Mouse (Mus musculus) midbrain, postnatal 0 days (tissue): ENCODE results near the gene Ccdc97. TPM values are rescaled to one million over a fixed set of nuclear protein-coding genes. Genes with fewer than 3 reads are reported as not detected.

Experiments
- ATAC-seq: fragments of 200-750 bp; cut with Nextera tagmentation; 2 replicates; pipeline ENCODE4 v1.8.0; 2017; ENCODE audit warnings: moderate number of reproducible peaks, mild to moderate bottlenecking, moderate TSS enrichment, moderate library complexity; ENCODE audit not compliant: low FRiP score
- DNase-seq: peaks from one replicate; pipeline ENCODE4 v3.0.0-alpha.2; 2015; ENCODE audit warnings: low spot score
- H3K27ac ChIP-seq: fragments of 300-500 bp; sonication (generic); 2 replicates; pipeline ENCODE4 v1.5.1; 2014; ENCODE audit warnings: low read depth, mild to moderate bottlenecking, low read length, mixed read lengths
- H3K27me3 ChIP-seq: fragments of 300-500 bp; sonication (generic); 2 replicates; pipeline ENCODE4 v1.6.1; 2014; ENCODE audit warnings: low read length, control low read depth, mixed read lengths; ENCODE audit not compliant: insufficient read depth
- H3K36me3 ChIP-seq: fragments of 300-500 bp; sonication (generic); 2 replicates; pipeline ENCODE4 v1.6.1; 2014; ENCODE audit warnings: low read length, control low read depth, mixed read lengths; ENCODE audit not compliant: insufficient read depth
- H3K4me1 ChIP-seq: fragments of 300-500 bp; sonication (generic); 2 replicates; pipeline ENCODE4 v1.6.1; 2014; ENCODE audit warnings: mild to moderate bottlenecking, control low read depth, antibody characterized with exemption, low read length, mixed read lengths; ENCODE audit not compliant: insufficient read depth
- H3K4me2 ChIP-seq: fragments of 300-500 bp; sonication (generic); 2 replicates; pipeline ENCODE4 v1.6.1; 2014; ENCODE audit warnings: low read depth, mild to moderate bottlenecking, low read length, mixed read lengths; ENCODE audit not compliant: poor library complexity, severe bottlenecking
- H3K4me3 ChIP-seq: fragments of 300-500 bp; sonication (generic); 2 replicates; pipeline ENCODE4 v1.5.1; 2014; ENCODE audit warnings: low read depth, mild to moderate bottlenecking, low read length, moderate library complexity
- H3K9ac ChIP-seq: fragments of 300-500 bp; sonication (generic); replicated peaks from 2 replicates; pipeline ENCODE4 v1.6.1; 2014; ENCODE audit warnings: mild to moderate bottlenecking, low read length, moderate library complexity, mixed read lengths; ENCODE audit not compliant: poor library complexity, severe bottlenecking
- H3K9me3 ChIP-seq: fragments of 300-500 bp; sonication (generic); 2 replicates; pipeline ENCODE4 v1.6.1; 2016; ENCODE audit warnings: low read length, control low read depth
- CTCF ChIP-seq: IDR thresholded peaks from 2 replicates; pipeline ENCODE4 v1.5.1; 2016; ENCODE audit warnings: antibody characterized with exemption, mild to moderate bottlenecking
- WGBS: fragments of 180-500 bp; shearing (Covaris S2); extraction: QIAGEN DNeasy Blood & Tissue Kit; methylation state at CpG from one replicate; pipeline ENCODE4 v1.1.7; 2014; 5-methylcytosine and 5-hydroxymethylcytosine counted together
- polyA plus RNA-seq: library from polyadenylated mRNA; unstranded; fragments of >200 nt; fragmentation: Nextera tagmentation; extraction: Ambion mirVana; gene quantifications from 2 replicates; pipeline ENCODE4 v1.2.1, GENCODE M21; 2015
- total RNA-seq: library from RNA; depleted of rRNA; stranded (reverse); fragments of >200 nt; gene quantifications from 2 replicates; pipeline ENCODE4 v1.2.3, GENCODE M21; 2014

Ccdc97 gene
- total and polyA plus RNA-seq, 2 experiments from 2014 or later = 29.1 to 38.3 TPM

DNA sequence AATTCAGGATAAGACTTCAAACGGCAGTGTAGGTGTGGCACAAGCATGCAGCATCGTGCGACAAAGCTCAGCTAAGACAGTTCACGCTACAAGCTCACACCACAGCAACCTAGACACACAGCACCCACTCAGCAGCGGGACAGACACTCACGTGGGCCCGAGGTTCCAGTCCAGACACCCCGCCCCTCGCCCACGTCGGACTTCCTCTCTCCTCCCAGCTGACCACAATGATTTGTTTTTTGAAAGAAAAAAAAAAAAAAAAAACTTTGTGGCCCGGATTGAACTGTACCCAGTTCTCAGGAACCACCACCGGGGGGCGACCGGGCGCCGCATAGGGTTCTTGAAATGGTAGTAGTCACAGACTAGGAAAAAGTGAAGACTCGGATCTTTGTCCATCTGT is 37.1 kb upstream of the Ccdc97 start:
- ATAC-seq (peak; percentile 17; the same call in 1 of the 2 replicates), DNase-seq (peak; percentile 92)
- H3K4me1 ChIP-seq = peaks cover 8% of the 10 kb centered on the region
- TF ChIP-seq CTCF = peak; percentile 85
- no peaks in the 10 kb centered on the region for H3K27me3 ChIP-seq
- WGBS = 1% methylated on average over 18 of the region's 18 CpGs
- peak overlapping the region; percentile 37; the same call in 1 of the 2 replicates for H3K9ac ChIP-seq
- no peaks in the 10 kb centered on the region; the same call in 1 of the 2 replicates for H3K36me3 ChIP-seq
- H3K9me3 ChIP-seq = no peaks in the 10 kb centered on the region
- H3K4me2 ChIP-seq = peak overlapping the region; percentile 70
- H3K4me3 ChIP-seq = peak overlapping the region; percentile 98
- peak overlapping the region; percentile 96 for H3K27ac ChIP-seq

DNA sequence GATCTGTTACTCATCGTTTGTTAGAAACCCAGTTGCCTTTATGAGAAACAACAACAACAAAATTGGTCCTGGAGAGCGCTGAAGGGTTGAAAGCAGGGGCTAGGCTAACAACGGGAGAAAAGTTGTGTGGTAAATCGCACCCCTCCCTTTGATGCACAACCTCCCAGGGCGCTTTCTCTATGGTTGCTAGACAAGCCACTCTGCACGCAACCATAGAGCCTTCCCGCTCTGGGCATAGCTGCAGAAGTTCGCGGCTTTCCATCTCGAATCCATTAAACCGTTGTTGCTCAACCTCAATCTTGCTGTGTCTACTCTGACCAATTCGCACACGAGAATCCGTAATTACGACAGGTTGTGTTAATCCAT is 36.6 kb upstream of the Ccdc97 start:
- under 1% methylated on average over 15 of the region's 15 CpGs for WGBS
- Histone ChIP-seq H3K27ac (peak overlapping the region; percentile 96), H3K9ac (peak overlapping the region; percentile 37; the same call in 1 of the 2 replicates), H3K4me3 (peak overlapping the region; percentile 98), H3K4me1 (peaks cover 8% of the 10 kb centered on the region), H3K27me3 (no peaks in the 10 kb centered on the region), H3K9me3 (no peaks in the 10 kb centered on the region), H3K36me3 (peaks cover 5% of the 10 kb centered on the region), H3K4me2 (peak overlapping the region; percentile 70)
- DNase-seq (peak; percentile 92), ATAC-seq (peak; percentile 73)
- TF ChIP-seq CTCF = no peak

DNA sequence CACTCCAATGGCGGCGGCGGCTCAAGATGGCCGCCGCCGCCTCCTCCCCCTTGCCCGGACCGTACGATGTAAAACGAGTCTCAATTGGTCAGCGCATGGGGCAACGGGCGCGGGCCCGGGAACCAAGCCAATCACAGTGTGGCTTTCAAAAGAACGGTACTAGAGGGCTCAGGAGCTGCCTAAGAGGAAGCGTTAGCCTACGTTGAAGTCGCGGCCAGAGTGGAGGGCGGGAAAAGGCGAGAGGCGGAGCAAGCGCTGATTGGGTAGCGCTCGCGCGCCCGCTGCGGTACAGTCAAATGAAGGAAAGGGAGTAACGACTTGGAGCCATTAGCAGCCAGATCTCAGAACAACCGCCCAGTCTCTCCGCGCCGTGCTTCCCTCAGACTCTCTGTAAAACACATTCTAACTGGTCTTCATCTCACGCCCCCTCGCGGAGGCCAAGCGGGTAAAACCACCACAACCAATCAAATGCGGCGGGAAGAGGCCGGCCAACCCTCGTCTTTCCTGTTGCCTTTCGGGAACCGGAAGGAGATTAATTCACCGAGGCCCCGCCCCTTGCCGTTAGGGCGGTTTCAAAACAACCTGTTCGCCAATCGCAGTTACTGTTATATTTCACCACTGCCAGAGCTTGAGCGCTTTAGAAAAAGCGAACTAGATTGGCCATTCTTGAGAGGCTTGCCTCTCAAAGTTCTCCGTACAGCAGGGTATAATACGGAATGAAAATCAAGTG is 36.0 kb upstream of the Ccdc97 start, which contains the start of gene Hnrnpul1:
Hnrnpul1 (minus strand) TSS at position 20 of the 730 bp plus-strand sequence.
- H3K4me1 ChIP-seq = peaks cover 8% of the 10 kb centered on the region
- H3K9ac ChIP-seq = peak within 1 kb of the TSS; percentile 95
- under 1% methylated on average over 55 of the region's 55 CpGs for whole genome bisulfite sequencing
- H3K27me3 ChIP-seq = no peaks in the 10 kb centered on the region
- H3K4me3 ChIP-seq = peak within 1 kb of the TSS; percentile 98
- no peaks in the 10 kb centered on the region for H3K9me3 ChIP-seq
- ATAC-seq = peak; percentile 94
- DNase-seq = peak; percentile 99
- peak within 1 kb of the TSS; percentile 70 for H3K4me2 ChIP-seq
- peak within 1 kb of the TSS; percentile 96 for H3K27ac ChIP-seq
- peaks cover 8% of the 10 kb centered on the region for H3K36me3 ChIP-seq
- TF ChIP-seq CTCF = peak; percentile 72

DNA sequence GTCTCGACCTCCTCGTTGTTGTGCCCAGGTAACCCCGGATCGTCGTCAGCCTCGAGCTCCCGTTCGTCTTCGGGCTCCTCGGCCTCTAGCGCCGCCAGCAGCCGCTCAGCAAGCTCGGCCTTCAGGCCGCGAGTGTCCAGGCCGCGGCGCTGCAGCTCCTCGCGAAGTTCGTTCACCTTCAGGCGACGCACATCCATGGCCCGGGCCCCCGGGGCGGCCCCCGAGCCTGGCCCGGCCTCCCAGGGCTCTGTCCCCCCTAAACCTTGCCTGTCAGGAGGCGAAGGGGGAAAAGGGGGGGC is 35.5 kb upstream of the Ccdc97 start:
- Histone ChIP-seq H3K9me3 (no peaks in the 10 kb centered on the region), H3K4me3 (peak overlapping the region; percentile 98), H3K27me3 (no peaks in the 10 kb centered on the region), H3K4me1 (peaks cover 8% of the 10 kb centered on the region), H3K4me2 (peak overlapping the region; percentile 70), H3K36me3 (peaks cover 13% of the 10 kb centered on the region), H3K27ac (peak overlapping the region; percentile 96), H3K9ac (peak overlapping the region; percentile 95)
- ATAC-seq = no peak; the same call in 1 of the 2 replicates
- DNase-seq = no peak
- peak; percentile 55 for TF ChIP-seq CTCF
- under 1% methylated on average over 30 of the region's 30 CpGs for WGBS

DNA sequence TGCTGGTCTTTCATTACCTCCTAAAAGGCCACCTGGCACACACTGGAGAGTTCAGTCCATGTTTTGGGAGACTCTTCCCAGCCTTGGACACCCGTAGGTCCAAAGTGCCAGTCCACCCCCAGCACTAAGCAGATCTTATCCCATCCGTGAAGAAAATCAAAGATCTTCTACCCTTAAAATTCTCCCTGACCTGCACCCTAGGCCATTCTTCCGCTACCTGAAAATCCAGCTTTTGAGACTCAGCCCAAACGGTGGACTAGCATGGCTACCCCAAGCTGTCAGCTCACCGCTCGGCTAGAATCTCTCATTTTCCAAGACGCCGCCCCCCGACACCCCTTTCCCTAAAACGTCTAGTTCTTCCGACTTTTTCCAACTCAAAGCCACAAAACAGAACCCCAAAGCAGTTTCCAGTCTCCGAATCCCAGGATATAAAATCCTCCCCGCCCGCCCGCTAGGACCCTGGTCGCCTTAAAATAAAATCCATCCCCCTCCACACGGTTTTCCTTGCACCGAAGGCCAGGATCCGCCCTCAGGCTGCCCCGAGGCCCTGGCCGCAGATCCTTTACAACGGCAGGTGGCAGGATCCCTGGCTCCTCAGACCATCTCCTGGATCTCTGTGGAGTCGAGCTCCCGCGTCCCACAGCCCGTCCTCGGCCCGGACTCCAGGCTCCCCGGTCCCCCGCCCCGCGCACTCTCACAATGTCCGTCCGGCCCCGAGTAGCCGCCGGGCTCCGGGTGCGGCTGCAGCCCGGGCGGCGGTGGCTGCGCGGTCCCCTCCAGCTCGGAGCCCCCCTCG is 35.0 kb upstream of the Ccdc97 start:
- ATAC-seq (peak; percentile 1; the same call in 1 of the 2 replicates), DNase-seq (peak; percentile 5)
- H3K4me1 ChIP-seq = peaks cover 8% of the 10 kb centered on the region
- H3K36me3 ChIP-seq = peaks cover 19% of the 10 kb centered on the region
- H3K4me2 ChIP-seq = peak overlapping the region; percentile 70
- H3K4me3 ChIP-seq = peak overlapping the region; percentile 98
- WGBS = under 1% methylated on average over 46 of the region's 46 CpGs
- H3K9me3 ChIP-seq = no peaks in the 10 kb centered on the region
- H3K9ac ChIP-seq = peak overlapping the region; percentile 95
- TF ChIP-seq CTCF = no peak
- H3K27ac ChIP-seq = peak overlapping the region; percentile 96
- no peaks in the 10 kb centered on the region for H3K27me3 ChIP-seq

DNA sequence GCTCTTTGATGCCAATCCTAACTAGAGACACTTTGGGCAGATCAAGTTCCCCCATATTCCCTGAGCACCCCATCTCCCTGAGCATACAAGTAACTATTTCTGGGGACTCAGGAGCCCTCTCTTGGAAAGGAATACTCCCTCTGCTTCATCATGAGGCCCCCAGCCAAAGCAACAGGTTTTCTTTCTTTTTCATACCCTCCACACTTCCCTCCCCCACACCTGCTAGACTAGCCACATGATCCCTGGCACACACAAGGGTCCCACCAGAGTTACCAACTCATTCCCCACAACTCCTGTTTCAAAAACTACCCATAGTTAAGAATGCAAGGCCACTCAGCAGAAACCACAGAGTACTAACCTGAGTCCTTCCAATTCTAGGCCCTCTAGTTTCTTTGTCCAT is 34.2 kb upstream of the Ccdc97 start:
- TF ChIP-seq CTCF = no peak
- Histone ChIP-seq H3K4me3 (peak overlapping the region; percentile 98), H3K4me1 (peaks cover 8% of the 10 kb centered on the region), H3K9me3 (no peaks in the 10 kb centered on the region), H3K36me3 (peaks cover 23% of the 10 kb centered on the region), H3K4me2 (peak overlapping the region; percentile 70), H3K9ac (peak overlapping the region; percentile 95), H3K27ac (no peak overlapping the region), H3K27me3 (no peaks in the 10 kb centered on the region)
- DNase-seq (no peak), ATAC-seq (no peak)
